Mouse (Mus musculus) heart, embryonic 16.5 days (tissue): ENCODE measurements around the gene Hdlbp. TPM values are rescaled to one million over a fixed set of nuclear protein-coding genes. Genes with fewer than 3 reads are reported as not detected.

ENCODE experiments used
- polyA plus RNA-seq: library from polyadenylated mRNA; unstranded; fragments of >200 nt; fragmentation: Nextera tagmentation; extraction: Ambion mirVana; gene quantifications from 2 replicates; pipeline ENCODE4 v1.2.1, GENCODE M21; 2015

The Hdlbp gene
- polyA plus RNA-seq, 1 experiment from 2014 or later = 116 TPM

Other genes with a start within 250 kb of the Hdlbp start
- 3.6 and 4.5 TPM in 2 replicates for gene Sned1, start 243.0 kb downstream of the Hdlbp start, polyA plus RNA-seq
- gene Mterf4, start 172.9 kb downstream of the Hdlbp start, polyA plus RNA-seq = 21.1 and 23.1 TPM in 2 replicates
- gene Ppp1r7, start 136.0 kb downstream of the Hdlbp start, polyA plus RNA-seq = 48.4 and 49.9 TPM in 2 replicates
- gene Pask, start 135.3 kb downstream of the Hdlbp start, polyA plus RNA-seq = 7.3 and 7.6 TPM in 2 replicates
- gene Ano7, start 104.9 kb downstream of the Hdlbp start, polyA plus RNA-seq = 0.12 and 0.26 TPM in 2 replicates
- 3.8 and 4.5 TPM in 2 replicates for gene Farp2, start 33.3 kb upstream of the Hdlbp start, polyA plus RNA-seq
- 150 and 158 TPM in 2 replicates for gene Stk25, start 179.8 kb upstream of the Hdlbp start, polyA plus RNA-seq
- 41.4 and 46.4 TPM in 2 replicates for gene Bok, start 206.8 kb upstream of the Hdlbp start, polyA plus RNA-seq